Mouse (Mus musculus) kidney, postnatal 4 days (tissue): ENCODE results near the gene Pigl.

Experiments used
- DNase-seq, 2 experiments: peaks; one replicate each; pipeline ENCODE4 v3.0.0; 2021; ENCODE audit warnings: mixed read lengths in 2 of 2

The Pigl gene

DNA sequence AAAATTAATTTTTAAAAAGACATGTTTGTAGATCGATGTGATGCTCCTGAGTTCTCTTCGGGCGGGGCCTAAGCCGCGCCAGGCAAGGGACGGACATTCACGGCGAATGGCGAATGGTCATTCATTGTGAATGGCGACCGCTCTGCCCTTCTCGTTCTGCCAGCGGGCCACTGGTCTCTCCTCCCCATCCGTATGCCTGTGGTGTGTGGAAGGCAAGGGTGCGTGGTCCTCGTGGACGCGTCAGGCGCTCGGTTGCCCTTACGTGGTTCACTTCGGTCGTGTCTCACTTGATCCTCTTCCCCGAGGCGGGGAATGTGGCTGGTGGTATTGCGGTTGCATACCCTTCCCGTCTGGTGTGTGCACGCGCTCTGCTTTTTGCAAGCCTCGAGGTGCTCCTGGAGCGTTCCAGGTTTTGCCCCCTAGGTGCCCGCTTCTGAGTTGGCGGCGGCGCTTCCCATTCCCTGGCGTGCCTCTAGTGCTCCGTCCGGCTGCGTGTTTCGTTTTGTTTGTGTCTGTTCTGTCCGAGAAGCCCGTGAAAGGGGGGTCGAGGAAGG is 102.3 kb downstream of the Pigl start:
- DNase-seq = peak; percentile 26 to 48

DNA sequence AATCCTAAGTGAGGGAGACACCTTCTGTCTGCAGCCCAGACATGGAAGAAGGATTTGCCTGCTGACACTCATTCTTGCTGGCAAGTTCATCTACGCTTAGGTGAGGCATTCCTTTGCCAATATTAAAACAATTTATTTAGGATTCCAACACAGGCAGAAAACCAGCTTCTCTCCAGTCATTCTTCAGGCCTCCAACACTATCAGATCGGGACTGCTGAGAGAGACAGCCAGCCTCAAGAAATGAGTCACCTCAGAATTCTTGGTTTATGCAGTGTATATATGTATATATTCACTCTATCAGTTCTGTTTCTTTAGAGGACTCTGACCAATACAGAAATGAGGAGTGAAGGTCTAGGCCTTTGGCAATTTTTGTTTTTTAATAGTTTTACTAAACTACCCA is 105.3 kb downstream of the Pigl start:
- DNase-seq = no peak
